Mouse (Mus musculus): ENCODE data around the gene Stx8.

- TF ChIP-seq CEBPB (IDR thresholded peaks at IDR 0.05; ENCODE audit: insufficient read depth, poor library complexity, severe bottlenecking) (no peak), POLR2A (IDR thresholded peaks at IDR 0.05; ENCODE audit: insufficient read length, low read depth) (no peak), MAX (IDR thresholded peaks at IDR 0.05; ENCODE audit: low read depth) (no peak), E2F4 (IDR thresholded peaks at IDR 0.05; ENCODE audit: insufficient read depth) (no peak)
Observed at GRCm38 (mm10) chr11:68070086-68070485, 104.1 kb downstream of the Stx8 start.

Measured in myocyte (in vitro differentiated cells).